ENCODE assay signal across 8 mouse cellular contexts in the genomic region with DNA sequence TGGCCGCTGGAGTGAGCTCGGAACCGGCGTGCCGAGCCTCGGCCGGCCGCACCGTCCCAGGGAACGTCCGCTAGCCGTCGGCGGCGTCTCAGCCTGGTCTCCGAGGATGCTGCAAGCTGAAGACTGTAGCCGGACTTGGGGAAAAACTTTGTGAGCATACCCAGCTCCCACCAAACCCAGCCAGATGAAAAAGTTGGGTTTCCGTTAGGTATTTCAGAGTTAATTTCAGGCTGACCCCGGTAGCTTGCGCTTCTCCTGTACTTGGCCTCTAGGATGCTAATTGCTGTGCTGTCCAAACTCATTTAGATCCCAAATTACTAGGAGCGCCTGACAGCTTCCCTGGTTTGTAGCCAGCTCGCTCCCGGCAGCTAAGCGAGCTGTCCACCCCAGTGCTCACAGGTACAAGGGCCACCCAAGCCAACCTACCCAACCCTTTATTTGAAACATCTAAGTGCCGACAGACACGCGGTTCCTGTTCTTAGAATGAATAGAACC. TPM values are rescaled to one million over a fixed set of nuclear protein-coding genes. Genes with fewer than 3 reads are reported as not detected.
DNase-seq lines count a peak whose midpoint lies in the region; ATAC-seq lines count a peak whose summit lies in the region.

No protein-coding gene starts in this region.

- peaks cover 9% of the 10 kb centered on the region for H3K4me1 ChIP-seq in forebrain, embryonic 15.5 days
- H3K4me1 ChIP-seq in hindbrain, embryonic 11.5 days (replicated peaks; ENCODE audit: control insufficient read depth, insufficient read depth, low read length), result no peaks in the 10 kb centered on the region
- H3K4me1 ChIP-seq in liver, embryonic 12.5 days, result no peaks in the 10 kb centered on the region

- H3K4me2 ChIP-seq in forebrain, embryonic 15.5 days (replicated peaks), result peak overlapping the region; percentile 80
- peak overlapping the region; percentile 74 for H3K4me2 ChIP-seq in hindbrain, embryonic 11.5 days (replicated peaks; ENCODE audit: low read depth, low read length)
- H3K4me2 ChIP-seq in liver, embryonic 12.5 days, result peak overlapping the region; percentile 69

- DNase-seq in adrenal gland, postnatal 10 days, result peak; percentile 29
- DNase-seq in adrenal gland, adult 8-10 months, result no peak
- peak; percentile 64 for DNase-seq in cerebellum, adult 11 months
- DNase-seq in hindbrain, embryonic 11.5 days (ENCODE audit: low spot score), result peak; percentile 63
- DNase-seq in retina, embryonic 14.5 days (ENCODE audit: low spot score), result peak; percentile 75
- no peak for DNase-seq in urinary bladder, postnatal 4 days (ENCODE audit: low spot score in 2 of 2)

- ATAC-seq in forebrain, embryonic 15.5 days (replicated peaks), result 0 out of 2 replicates have a peak, but pooled peaks have one; percentile 4
- peak; percentile 41; the same call in 1 of the 2 replicates for ATAC-seq in hindbrain, embryonic 11.5 days (ENCODE audit: low FRiP score)
- no peak for ATAC-seq in liver, embryonic 12.5 days

- no peaks in the 10 kb centered on the region for H3K9me3 ChIP-seq in forebrain, embryonic 15.5 days
- H3K9me3 ChIP-seq in hindbrain, embryonic 11.5 days (ENCODE audit: control insufficient read depth, low read length), result no peaks in the 10 kb centered on the region
- H3K9me3 ChIP-seq in liver, embryonic 12.5 days (replicated peaks), result no peaks in the 10 kb centered on the region

- H3K36me3 ChIP-seq in forebrain, embryonic 15.5 days, result no peaks in the 10 kb centered on the region
- no peaks in the 10 kb centered on the region for H3K36me3 ChIP-seq in hindbrain, embryonic 11.5 days (ENCODE audit: control insufficient read depth, insufficient read depth, low read length)
- H3K36me3 ChIP-seq in liver, embryonic 12.5 days, result no peaks in the 10 kb centered on the region

- H3K27ac ChIP-seq in forebrain, embryonic 15.5 days (replicated peaks), result peak overlapping the region; percentile 92
- peak overlapping the region; percentile 92 for H3K27ac ChIP-seq in hindbrain, embryonic 11.5 days (ENCODE audit: low read depth, low read length)
- no peak overlapping the region for H3K27ac ChIP-seq in liver, embryonic 12.5 days

- under 1% methylated on average over 27 of the region's 27 CpGs for WGBS in forebrain, embryonic 15.5 days
- WGBS in hindbrain, embryonic 11.5 days, result 2% methylated on average over 27 of the region's 27 CpGs
- 4% methylated on average over 27 of the region's 27 CpGs for WGBS in liver, embryonic 12.5 days (ENCODE audit: insufficient replicate concordance)

- peaks cover 6% of the 10 kb centered on the region; the same call in 1 of the 2 replicates for H3K27me3 ChIP-seq in forebrain, embryonic 15.5 days
- peaks cover 35% of the 10 kb centered on the region for H3K27me3 ChIP-seq in hindbrain, embryonic 11.5 days (ENCODE audit: control insufficient read depth, insufficient read depth, low read length)
- H3K27me3 ChIP-seq in liver, embryonic 12.5 days (replicated peaks), result peaks cover 38% of the 10 kb centered on the region

- H3K9ac ChIP-seq in forebrain, embryonic 15.5 days (replicated peaks), result peak overlapping the region; percentile 87
- H3K9ac ChIP-seq in hindbrain, embryonic 11.5 days (ENCODE audit: low read depth, low read length), result peak overlapping the region; percentile 80
- no peak overlapping the region for H3K9ac ChIP-seq in liver, embryonic 12.5 days

- peak overlapping the region; percentile 66 for H3K4me3 ChIP-seq in forebrain, embryonic 15.5 days
- peak overlapping the region; percentile 57 for H3K4me3 ChIP-seq in hindbrain, embryonic 11.5 days (ENCODE audit: low read depth, low read length)
- peak overlapping the region; percentile 51 for H3K4me3 ChIP-seq in liver, embryonic 12.5 days

RNA-seq across cellular contexts. Expression of a gene that starts 0.8 kb away (rescaled TPM):
- total RNA-seq in adrenal gland, postnatal 10 days (2021), result 10 to 100 TPM; 50.6 to 82.9 TPM
- total RNA-seq in adrenal gland, adult 8-10 months (2022), result 100 to 1,000 TPM; 114 to 218 (median 141) TPM
- polyA plus RNA-seq in forebrain, embryonic 15.5 days (2015; fragmentation: Nextera tagmentation; extraction: Ambion mirVana), result 33.1 and 41.1 TPM in 2 replicates
- 24.9 and 26.5 TPM in 2 replicates for polyA plus RNA-seq in hindbrain, embryonic 11.5 days (2014; fragmentation: Nextera tagmentation; extraction: Ambion mirVana)
- polyA plus RNA-seq in liver, embryonic 12.5 days (2016; fragmentation: Nextera tagmentation; extraction: Ambion mirVana), result 1.2 and 1.6 TPM in 2 replicates

Comparison
In these comparisons a context has a peak if more than half of its experiments do, and no peak if none do; other contexts are left out.
1. DNase-seq: peak in adrenal gland, postnatal 10 days (single experiment), cerebellum, adult 11 months (single experiment), hindbrain, embryonic 11.5 days (single experiment) and retina, embryonic 14.5 days (single experiment); none in adrenal gland, adult 8-10 months (single experiment) and urinary bladder, postnatal 4 days (0 of 2).
2. RNA of a gene that starts 0.8 kb away (polyA plus RNA-seq): 33.1 to 41.1 TPM in forebrain, embryonic 15.5 days and 24.9 to 26.5 TPM in hindbrain, embryonic 11.5 days; 1.2 to 1.6 TPM in liver, embryonic 12.5 days; every median in the first group is over 10 times any median in the second.
3. Peak in every context shown above with its lines, with median percentiles within 50 percentile points of each other: H3K4me2 ChIP-seq and H3K4me3 ChIP-seq.